Mouse (Mus musculus) ES-Bruce4 (cell line): Measurements from ENCODE around the gene Twf1.

Source experiments
- CTCF ChIP-seq: IDR thresholded peaks from one replicate; pipeline ENCODE4 v1.8.1; 2011; ENCODE audit warnings: low read depth, low read length
- EP300 ChIP-seq: IDR thresholded peaks from 2 replicates; pipeline ENCODE4 v1.6.1; 2011; ENCODE audit warnings: low read depth, low read length; ENCODE audit not compliant: insufficient read depth
- POLR2A ChIP-seq: IDR thresholded peaks from one replicate; pipeline ENCODE4 v1.8.1; 2011; ENCODE audit warnings: low read length; ENCODE audit not compliant: insufficient read depth

GRCm38 (mm10) chr15:94553536-94553935 is 36.2 kb downstream of the Twf1 start:
- TF ChIP-seq CTCF (no peak), POLR2A (no peak), EP300 (no peak)
